Mouse (Mus musculus) C2C12 (cell line): Measurements from ENCODE around the gene Ghr.

Experiments used
- CTCF ChIP-seq: IDR thresholded peaks from one replicate; pipeline ENCODE4 v1.5.1; 2011; ENCODE audit not compliant: control insufficient read depth, insufficient read depth, insufficient read length
- FOSL1 ChIP-seq: IDR thresholded peaks from one replicate; pipeline ENCODE4 v1.8.0; 2011; ENCODE audit warnings: mild to moderate bottlenecking, low read length; ENCODE audit not compliant: poor library complexity, insufficient read depth, severe bottlenecking
- MYOD1 ChIP-seq: IDR thresholded peaks from one replicate; pipeline ENCODE4 v1.6.1; 2011; ENCODE audit warnings: low read depth; ENCODE audit not compliant: control insufficient read depth, insufficient read length

DNA sequence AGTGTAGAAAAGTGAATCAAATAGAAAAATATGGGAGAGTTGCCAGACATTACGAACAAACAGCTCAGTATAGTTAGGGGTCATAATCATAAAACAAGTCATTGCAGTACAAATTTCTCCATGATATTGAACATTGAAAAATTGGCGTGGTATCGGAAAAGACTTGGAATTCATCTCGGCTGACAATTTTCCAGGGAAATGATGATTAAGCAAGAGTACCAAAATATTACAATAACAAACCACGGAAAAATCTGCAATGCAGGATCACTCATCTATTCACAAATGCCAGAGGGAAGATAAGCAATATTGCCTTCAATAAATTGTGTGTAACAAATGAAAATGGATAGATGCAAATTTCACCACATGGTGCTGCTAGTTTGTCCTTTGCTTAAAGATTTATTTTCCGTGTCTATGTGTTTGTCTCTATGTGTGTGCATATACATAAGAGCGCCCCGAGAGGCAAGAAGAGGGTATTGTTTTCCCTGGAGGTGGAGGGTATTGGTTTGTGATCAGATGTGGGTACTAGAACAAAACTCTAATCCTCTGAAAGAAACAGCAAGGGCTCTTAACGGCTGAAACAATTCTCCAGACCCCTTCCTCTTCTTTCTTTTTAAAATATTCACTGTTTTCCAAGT lies 85.2 kb downstream of the Ghr start:
- TF ChIP-seq CTCF (no peak), MYOD1 (no peak), FOSL1 (no peak)
